Mouse (Mus musculus) stomach, postnatal 0 days (tissue): ENCODE results near the gene Rpl28. TPM values are rescaled to one million over a fixed set of nuclear protein-coding genes. Genes with fewer than 3 reads are reported as not detected.
"Not testable (repeated sequence)": the region's sequence is repeated elsewhere in the genome, so short reads cannot be mapped to it uniquely, and the experiment has no call there.

Experiments used
- ATAC-seq: fragments of 200-750 bp; cut with Nextera tagmentation; 2 replicates; pipeline ENCODE4 v1.8.0; 2017; ENCODE audit not compliant: low FRiP score, low TSS enrichment
- DNase-seq: peaks from one replicate; pipeline ENCODE4 v3.0.0-alpha.2; 2016; ENCODE audit warnings: low spot score
- H3K27ac ChIP-seq: fragments of 300-500 bp; sonication (generic); replicated peaks from 2 replicates; pipeline ENCODE4 v1.5.1; 2014; ENCODE audit warnings: mild to moderate bottlenecking, control low read depth
- H3K27me3 ChIP-seq: fragments of 300-500 bp; sonication (generic); 2 replicates; pipeline ENCODE4 v1.6.1; 2014; ENCODE audit warnings: low read length; ENCODE audit not compliant: control insufficient read depth, insufficient read depth
- H3K36me3 ChIP-seq: fragments of 300-500 bp; sonication (generic); 2 replicates; pipeline ENCODE4 v1.6.1; 2014; ENCODE audit warnings: low read length, mixed read lengths; ENCODE audit not compliant: control insufficient read depth, insufficient read depth
- H3K4me1 ChIP-seq: fragments of 300-500 bp; sonication (generic); replicated peaks from 2 replicates; pipeline ENCODE4 v1.6.1; 2014; ENCODE audit warnings: antibody characterized with exemption; ENCODE audit not compliant: control insufficient read depth, insufficient read depth
- H3K4me2 ChIP-seq: fragments of 300-500 bp; sonication (generic); replicated peaks from 2 replicates; pipeline ENCODE4 v1.6.1; 2014; ENCODE audit warnings: low read depth, mild to moderate bottlenecking, control low read depth, moderate library complexity
- H3K4me3 ChIP-seq: fragments of 300-500 bp; sonication (generic); 2 replicates; pipeline ENCODE4 v1.5.1; 2014; ENCODE audit warnings: low read depth, low read length, control low read depth
- H3K9ac ChIP-seq: fragments of 300-500 bp; sonication (generic); 2 replicates; pipeline ENCODE4 v1.6.1; 2014; ENCODE audit warnings: mild to moderate bottlenecking, low read length, control low read depth, mixed read lengths
- H3K9me3 ChIP-seq: fragments of 300-500 bp; sonication (generic); 2 replicates; pipeline ENCODE4 v1.6.1; 2016; ENCODE audit warnings: low read length; ENCODE audit not compliant: control insufficient read depth
- CTCF ChIP-seq: IDR thresholded peaks from 2 replicates; pipeline ENCODE4 v1.5.1; 2016; ENCODE audit warnings: antibody characterized with exemption, low read depth, mild to moderate bottlenecking, moderate library complexity
- EP300 ChIP-seq: optimal IDR thresholded peaks from 2 replicates; pipeline ENCODE3; 2016; ENCODE audit warnings: antibody characterized with exemption
- WGBS: fragments of 180-500 bp; shearing (Covaris S2); extraction: QIAGEN DNeasy Blood & Tissue Kit; methylation state at CpG from one replicate; pipeline ENCODE4 v1.1.7; 2014; 5-methylcytosine and 5-hydroxymethylcytosine counted together
- polyA plus RNA-seq: library from polyadenylated mRNA; unstranded; fragments of >200 nt; fragmentation: Nextera tagmentation; extraction: Ambion mirVana; gene quantifications from 2 replicates; pipeline ENCODE4 v1.2.1, GENCODE M21; 2015

Rpl28 gene
- polyA plus RNA-seq, 1 experiment from 2014 or later = 359 TPM

- no peak for TF ChIP-seq EP300
- TF ChIP-seq CTCF = peak; percentile 83
- peaks cover 8% of the 10 kb centered on the region for H3K36me3 ChIP-seq
- no peak overlapping the region for H3K9ac ChIP-seq
- 70% methylated on average over 7 of the region's 7 CpGs for WGBS
- no peaks in the 10 kb centered on the region for H3K27me3 ChIP-seq
- no peak overlapping the region for H3K27ac ChIP-seq
- DNase-seq (peak; percentile 37), ATAC-seq (peak; percentile 43; the same call in 1 of the 2 replicates)
- H3K9me3 ChIP-seq = no peaks in the 10 kb centered on the region
- H3K4me3 ChIP-seq = no peak overlapping the region
- no peak overlapping the region for H3K4me2 ChIP-seq
- H3K4me1 ChIP-seq = no peaks in the 10 kb centered on the region
Measured at GRCm38 (mm10) chr7:4806716-4807115, 14.0 kb downstream of the Rpl28 start.

- peak overlapping the region; percentile 73 for H3K4me2 ChIP-seq
- 28% methylated on average over 10 of the region's 10 CpGs for WGBS
- not testable (repeated sequence) for H3K27ac ChIP-seq
Measured at GRCm38 (mm10) chr7:4811131-4811530, 18.5 kb downstream of the Rpl28 start.

GRCm38 (mm10) chr7:4811842-4812302 lies 19.2 kb downstream of the Rpl28 start:
- ATAC-seq = no peak
- Histone ChIP-seq H3K9ac (peak overlapping the region; percentile 94), H3K4me3 (peak overlapping the region; percentile 94), H3K4me1 (no peaks in the 10 kb centered on the region), H3K27ac (peak overlapping the region; percentile 94), H3K36me3 (peaks cover 8% of the 10 kb centered on the region; the same call in 1 of the 2 replicates), H3K27me3 (no peaks in the 10 kb centered on the region), H3K4me2 (peak overlapping the region; percentile 73), H3K9me3 (no peaks in the 10 kb centered on the region)
- peak; percentile 58 for DNase-seq
- under 1% methylated on average over 24 of the region's 36 CpGs for WGBS
- TF ChIP-seq EP300 (no peak), CTCF (no peak)

More at GRCm38 (mm10) chr7:4811131-4811530, 18.5 kb downstream of the Rpl28 start:
- not testable (repeated sequence) for H3K36me3 ChIP-seq, H3K27me3 ChIP-seq, H3K9me3 ChIP-seq, H3K4me1 ChIP-seq, DNase-seq, ATAC-seq
- Histone ChIP-seq H3K4me3 (peak overlapping the region; percentile 94), H3K9ac (peak overlapping the region; percentile 94)

DNA sequence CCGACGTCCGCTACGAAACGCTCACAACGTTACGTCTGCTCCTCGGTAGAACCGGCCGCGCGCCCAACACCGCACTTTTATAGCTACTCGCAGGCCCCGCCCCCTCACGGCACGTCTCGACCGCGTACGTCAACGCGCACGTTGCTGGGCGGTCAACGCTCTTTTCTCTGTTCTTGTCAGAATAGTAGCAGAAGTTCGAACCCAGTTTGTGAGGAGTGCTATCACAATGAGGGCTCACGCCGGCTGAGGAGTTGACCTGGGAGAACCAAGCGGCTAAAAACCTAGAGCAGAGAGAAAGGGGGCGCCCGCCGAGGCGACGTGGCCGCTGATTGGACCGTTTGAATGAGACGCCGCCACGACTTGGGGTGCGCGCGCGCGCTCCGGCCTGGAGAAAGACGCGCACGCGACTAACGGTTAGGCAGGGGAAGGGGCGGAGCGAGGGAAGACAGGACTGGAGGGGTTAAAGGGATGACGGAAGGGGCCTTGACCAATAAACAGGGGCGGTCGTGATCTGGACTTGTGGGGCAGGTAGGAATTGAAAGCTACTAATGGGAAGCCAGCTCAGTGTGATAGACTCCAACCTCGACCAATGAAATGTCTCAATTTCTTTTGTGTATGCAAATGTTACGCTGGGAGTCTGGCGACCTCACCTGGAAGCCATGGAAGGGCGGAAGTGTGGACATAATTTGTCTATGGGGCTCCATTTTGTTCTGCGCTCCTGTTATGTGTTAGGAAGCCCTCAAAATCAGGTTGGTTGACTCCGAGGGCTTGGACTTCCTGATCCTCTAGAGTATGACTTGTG lies 19.8 kb downstream of the Rpl28 start, which contains the start of gene Ube2s:
Ube2s (minus strand) TSS at position 288 of the 802 bp plus-strand sequence.
- peak within 1 kb of the TSS; percentile 94 for H3K27ac ChIP-seq
- WGBS = under 1% methylated on average over 62 of the region's 62 CpGs
- peak within 1 kb of the TSS; percentile 73 for H3K4me2 ChIP-seq
- peaks cover 5% of the 10 kb centered on the region; the same call in 1 of the 2 replicates for H3K36me3 ChIP-seq
- peak within 1 kb of the TSS; percentile 94 for H3K4me3 ChIP-seq
- DNase-seq (peak; percentile 99), ATAC-seq (peak; percentile 99)
- H3K4me1 ChIP-seq = no peaks in the 10 kb centered on the region
- H3K27me3 ChIP-seq = no peaks in the 10 kb centered on the region
- no peaks in the 10 kb centered on the region for H3K9me3 ChIP-seq
- peak within 1 kb of the TSS; percentile 94 for H3K9ac ChIP-seq
- TF ChIP-seq EP300 (no peak), CTCF (peak; percentile 46)

- no peaks in the 10 kb centered on the region for H3K27me3 ChIP-seq
- peak overlapping the region; percentile 61 for H3K4me2 ChIP-seq
- H3K9me3 ChIP-seq = no peaks in the 10 kb centered on the region
- WGBS = 15% methylated on average over 8 of the region's 8 CpGs
- peaks cover 5% of the 10 kb centered on the region; the same call in 1 of the 2 replicates for H3K36me3 ChIP-seq
- no peaks in the 10 kb centered on the region for H3K4me1 ChIP-seq
- ATAC-seq (no peak), DNase-seq (no peak)
- no peak for TF ChIP-seq CTCF
- no peak for TF ChIP-seq EP300
- peak overlapping the region; percentile 93 for H3K27ac ChIP-seq
- H3K9ac ChIP-seq = peak overlapping the region; percentile 55; the same call in 1 of the 2 replicates
- H3K4me3 ChIP-seq = peak overlapping the region; percentile 48
Measured at GRCm38 (mm10) chr7:4813105-4813791, 20.6 kb downstream of the Rpl28 start.
